Mouse (Mus musculus) ES-E14 (cell line): ENCODE measurements at regions not wholly inside any gene's neighbourhood (a gene's known extent, or its start where the extent isn't known, plus 50 kb on each side); places are given as distances from the start of the nearest gene placed in this dataset.

Experiments used
- DNase-seq: peaks from one replicate; pipeline ENCODE4 v3.0.0-alpha.2; 2013; ENCODE audit warnings: low read depth, low spot score
- H3K27ac ChIP-seq: 2 replicates; pipeline ENCODE4 v1.5.1; 2012; ENCODE audit warnings: low read depth, mild to moderate bottlenecking, low read length, moderate library complexity, mixed read lengths; ENCODE audit not compliant: poor library complexity, insufficient read depth, severe bottlenecking
- H3K36me3 ChIP-seq: 2 replicates; pipeline ENCODE4 v1.6.1; 2012; ENCODE audit warnings: mild to moderate bottlenecking, low read length, moderate library complexity, mixed read lengths; ENCODE audit not compliant: control insufficient read depth, poor library complexity, insufficient read depth, severe bottlenecking
- H3K4me1 ChIP-seq, 2 experiments: fragments of 150-350 bp in 1 of 2; sonication (generic) in 1 of 2; 2 replicates each; pipeline ENCODE4 v1.6.1; 2012; ENCODE audit warnings: low read length in 2 of 2, mild to moderate bottlenecking in 1 of 2, mixed read lengths in 1 of 2; ENCODE audit not compliant: control insufficient read depth in 2 of 2, insufficient read depth in 2 of 2, poor library complexity in 1 of 2
- H3K4me3 ChIP-seq, 2 experiments: fragments of 150-350 bp in 1 of 2; sonication (generic) in 1 of 2; 2 replicates each; pipeline ENCODE4 v1.5.1; 2012; ENCODE audit warnings: low read length in 2 of 2, low read depth in 1 of 2, mild to moderate bottlenecking in 1 of 2, mixed read lengths in 1 of 2; ENCODE audit not compliant: insufficient read depth in 1 of 2, poor library complexity in 1 of 2, severe bottlenecking in 1 of 2
- H3K9ac ChIP-seq: 2 replicates; pipeline ENCODE4 v1.6.1; 2012; ENCODE audit warnings: low read depth, mild to moderate bottlenecking, low read length, mixed read lengths; ENCODE audit not compliant: poor library complexity, insufficient read depth, severe bottlenecking
- H3K9me3 ChIP-seq: fragments of 150-350 bp; sonication (generic); 2 replicates; pipeline ENCODE4 v1.6.1; 2012; ENCODE audit warnings: low read depth, mild to moderate bottlenecking, low read length; ENCODE audit not compliant: control insufficient read depth, insufficient read depth
- CHD2 ChIP-seq: IDR thresholded peaks from 2 replicates; pipeline ENCODE4 v1.6.1; 2014; ENCODE audit warnings: mild to moderate bottlenecking, low read depth, low read length, inconsistent platforms
- HCFC1 ChIP-seq: IDR thresholded peaks from 2 replicates; pipeline ENCODE4 v1.6.1; 2012; ENCODE audit warnings: low read length, inconsistent platforms, borderline replicate concordance; ENCODE audit not compliant: insufficient read depth
- MAFK ChIP-seq: IDR thresholded peaks from 2 replicates; pipeline ENCODE4 v1.6.1; 2014; ENCODE audit warnings: mild to moderate bottlenecking, low read depth, low read length, inconsistent platforms; ENCODE audit not compliant: insufficient read depth
- ZC3H11A ChIP-seq: IDR thresholded peaks from 2 replicates; pipeline ENCODE4 v1.6.1; 2012; ENCODE audit warnings: low read depth, mild to moderate bottlenecking, inconsistent platforms, low read length, borderline replicate concordance
- ZNF384 ChIP-seq: IDR thresholded peaks from 2 replicates; pipeline ENCODE4 v1.6.1; 2012; ENCODE audit warnings: low read depth, low read length, inconsistent platforms
- in situ Hi-C, 2 experiments: fragments of 600-800 bp; cut with MboI; formaldehyde crosslinking; loops; one replicate each; pipeline ENCODE4 v1.15.1; 2025; ENCODE audit warnings: low sequenced_read_pairs in 2 of 2, inconsistent platforms in 1 of 2; ENCODE audit not compliant: unreplicated experiment in 2 of 2

- Histone ChIP-seq H3K9ac (no peak overlapping the region), H3K36me3 (no peaks in the 10 kb centered on the region), H3K4me1 (no peaks in the 10 kb centered on the region), H3K4me3 (no peak overlapping the region), H3K27ac (no peak overlapping the region), H3K9me3 (no peaks in the 10 kb centered on the region)
- no peak for DNase-seq
- TF ChIP-seq CHD2 (no peak), HCFC1 (no peak), ZC3H11A (no peak), MAFK (no peak), ZNF384 (no peak)
- in situ Hi-C loops: no loop called here
These were observed 164.1 kb downstream of the Irx2 start for GRCm38 (mm10) chr13:72792695-72793094.

DNA sequence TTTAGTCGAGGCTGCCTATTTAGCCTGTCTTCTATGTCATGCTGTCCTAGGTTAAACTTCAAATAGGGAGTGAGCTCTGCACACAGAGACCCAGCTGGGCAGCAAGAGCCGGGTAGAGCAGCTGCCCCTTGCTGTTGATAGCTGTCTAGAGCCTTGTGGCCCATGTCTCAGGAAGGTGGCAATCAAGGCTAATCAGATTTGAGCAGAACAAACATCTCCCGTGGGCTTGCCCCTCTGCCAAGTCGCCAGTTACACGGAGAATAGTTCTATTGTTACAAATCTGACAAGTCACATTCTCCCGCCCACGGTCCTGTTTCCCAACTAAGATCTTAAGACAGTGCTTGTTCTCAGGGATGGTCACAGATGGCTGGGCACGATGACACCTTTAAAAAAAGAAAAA is 171.4 kb downstream of the Irx2 start:
- TF ChIP-seq HCFC1 (no peak), ZC3H11A (no peak), ZNF384 (no peak), MAFK (no peak), CHD2 (no peak)
- in situ Hi-C loops: no loop called here
- Histone ChIP-seq H3K4me1 (no peaks in the 10 kb centered on the region), H3K4me3 (no peak overlapping the region), H3K9ac (no peak overlapping the region), H3K9me3 (no peaks in the 10 kb centered on the region), H3K27ac (no peak overlapping the region), H3K36me3 (no peaks in the 10 kb centered on the region)
- no peak for DNase-seq

DNA sequence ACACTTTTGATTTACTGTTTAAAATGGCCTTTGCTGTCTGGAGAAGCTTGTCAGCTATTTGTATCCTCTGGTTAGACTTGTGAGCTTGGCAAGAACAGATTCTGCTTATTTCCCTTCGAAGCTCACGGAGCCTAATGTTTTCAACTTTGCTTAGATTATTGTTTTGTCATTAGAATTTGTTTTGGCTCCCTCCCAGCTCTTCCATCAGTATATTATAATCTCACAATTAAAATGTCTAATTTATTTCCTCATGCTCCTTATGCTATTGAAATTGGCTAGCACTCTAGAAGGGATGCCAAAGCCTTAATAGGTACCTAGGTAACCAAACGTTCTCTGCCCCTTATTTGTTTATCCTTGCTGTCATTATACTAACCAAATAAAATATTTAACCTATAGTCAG is 171.9 kb downstream of the Irx2 start:
- in situ Hi-C loops: no loop called here
- Histone ChIP-seq H3K27ac (no peak overlapping the region), H3K9me3 (no peaks in the 10 kb centered on the region), H3K4me3 (no peak overlapping the region), H3K4me1 (no peaks in the 10 kb centered on the region), H3K9ac (no peak overlapping the region), H3K36me3 (no peaks in the 10 kb centered on the region)
- TF ChIP-seq HCFC1: no peak
- TF ChIP-seq MAFK: no peak
- no peak for TF ChIP-seq ZNF384
- TF ChIP-seq CHD2: no peak
- no peak for TF ChIP-seq ZC3H11A
- DNase-seq: no peak

DNA sequence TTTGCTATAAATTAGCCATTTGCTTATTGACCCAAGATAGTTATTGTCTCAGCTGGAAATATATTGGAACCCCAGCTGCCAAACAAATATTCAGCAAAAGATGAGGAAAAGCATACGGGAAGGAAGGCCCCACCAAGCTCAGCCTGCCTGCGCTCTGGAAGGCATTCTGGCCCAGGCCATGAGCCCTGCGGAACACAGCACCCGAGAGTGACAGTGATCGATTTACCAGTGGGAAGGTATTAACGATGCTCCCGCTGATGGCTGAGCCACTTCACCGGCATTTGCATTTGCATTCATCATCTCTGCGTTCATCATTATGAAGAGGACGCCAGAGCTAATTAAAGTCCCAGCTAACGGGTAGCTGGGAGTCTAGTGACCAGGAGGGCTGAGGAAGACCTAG is 174.8 kb downstream of the Irx2 start:
- Histone ChIP-seq H3K4me3 (no peak overlapping the region), H3K36me3 (no peaks in the 10 kb centered on the region), H3K27ac (no peak overlapping the region), H3K9ac (no peak overlapping the region), H3K9me3 (no peaks in the 10 kb centered on the region), H3K4me1 (no peaks in the 10 kb centered on the region)
- TF ChIP-seq MAFK (no peak), ZNF384 (no peak), ZC3H11A (no peak), CHD2 (no peak), HCFC1 (no peak)
- no peak for DNase-seq
- in situ Hi-C loops: no loop called here

GRCm38 (mm10) chr13:72809226-72809625 is 180.6 kb downstream of the Irx2 start:
- DNase-seq: no peak
- no peak for TF ChIP-seq CHD2
- TF ChIP-seq MAFK: no peak
- TF ChIP-seq ZC3H11A: no peak
- TF ChIP-seq HCFC1: no peak
- no peak for TF ChIP-seq ZNF384
- Histone ChIP-seq H3K36me3 (no peaks in the 10 kb centered on the region), H3K4me1 (no peaks in the 10 kb centered on the region), H3K27ac (no peak overlapping the region), H3K9me3 (no peaks in the 10 kb centered on the region), H3K4me3 (no peak overlapping the region), H3K9ac (no peak overlapping the region)
- in situ Hi-C loops: no loop called here
